Mouse (Mus musculus): Measurements from ENCODE around the gene Abhd17c.

DNA sequence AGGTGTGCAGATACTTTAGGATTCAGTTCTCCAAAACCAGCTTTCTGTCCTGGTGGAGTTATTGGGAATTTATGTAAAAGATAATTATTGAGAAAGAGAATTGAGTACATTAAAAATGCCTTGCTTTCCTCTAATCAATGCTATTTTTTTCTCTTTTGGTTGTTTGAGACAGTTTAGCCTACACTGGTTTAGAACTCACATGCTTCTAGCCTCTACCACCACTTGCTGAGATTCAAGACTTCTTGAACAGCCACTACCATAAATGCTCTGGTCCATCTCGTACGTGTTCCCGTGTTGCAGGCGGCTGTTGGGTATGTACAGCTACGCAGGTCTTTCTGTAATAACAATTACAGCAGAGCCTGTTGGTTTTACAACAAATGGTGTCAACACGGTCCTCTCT lies 681 bp upstream of the Abhd17c start:
- TF ChIP-seq CTCF (IDR thresholded peaks at IDR 0.05; ENCODE audit: extremely low read depth, insufficient read length, insufficient replicate concordance, low read depth, low read length) (peak; percentile 15; the same call in 1 of the 2 replicates), POLR2A (IDR thresholded peaks at IDR 0.05; ENCODE audit: low read depth, low read length) (no peak)

Data from small intestine, adult 2 months (tissue).